Mouse (Mus musculus): ENCODE data around the gene Kcnq4. TPM values are rescaled to one million over a fixed set of nuclear protein-coding genes. Genes with fewer than 3 reads are reported as not detected.
A peak's percentile ranks its signal among the peaks of the same experiment; 100 is the strongest.

Gene Kcnq4
- 0.64 and 0.99 TPM in 2 replicates for polyA plus RNA-seq (2015; fragmentation: Nextera tagmentation; extraction: Ambion mirVana)

GRCm38 (mm10) chr4:120747941-120748866 is at the start of gene Kcnq4:
Gene Kcnq4 (minus strand): TSS chr4:120748612.
- Histone ChIP-seq H3K27me3 (peaks cover 73% of the 10 kb centered on the region), H3K9me3 (replicated peaks) (no peaks in the 10 kb centered on the region), H3K36me3 (no peaks in the 10 kb centered on the region), H3K9ac (peak within 1 kb of the TSS; percentile 54), H3K4me2 (peak within 1 kb of the TSS; percentile 100), H3K4me1 (replicated peaks) (peaks cover 27% of the 10 kb centered on the region), H3K27ac (no peak within 1 kb of the TSS), H3K4me3 (peak within 1 kb of the TSS; percentile 72)
- ATAC-seq (replicated peaks; ENCODE audit: insufficient number of reproducible peaks, insufficient read depth, low FRiP score, low read depth), result no peak
- WGBS, result 6% methylated on average over 42 of the region's 42 CpGs

- Histone ChIP-seq H3K4me2 (no peak overlapping the region), H3K4me3 (no peak overlapping the region), H3K27me3 (no peaks in the 10 kb centered on the region), H3K9ac (no peak overlapping the region), H3K9me3 (replicated peaks) (no peaks in the 10 kb centered on the region), H3K4me1 (replicated peaks) (peaks cover 47% of the 10 kb centered on the region), H3K27ac (no peak overlapping the region), H3K36me3 (no peaks in the 10 kb centered on the region)
- 77% methylated on average over 2 of the region's 2 CpGs for WGBS
- ATAC-seq (replicated peaks; ENCODE audit: insufficient number of reproducible peaks, insufficient read depth, low FRiP score, low read depth), result no peak
These were observed 48.3 kb upstream of the Kcnq4 start for GRCm38 (mm10) chr4:120796687-120797086.

GRCm38 (mm10) chr4:120795646-120796045 is 47.2 kb upstream of the Kcnq4 start:
- Histone ChIP-seq H3K27ac (no peak overlapping the region), H3K36me3 (peaks cover 7% of the 10 kb centered on the region), H3K9ac (no peak overlapping the region), H3K27me3 (no peaks in the 10 kb centered on the region), H3K9me3 (replicated peaks) (no peaks in the 10 kb centered on the region), H3K4me2 (no peak overlapping the region), H3K4me3 (no peak overlapping the region), H3K4me1 (replicated peaks) (peaks cover 40% of the 10 kb centered on the region)
- 73% methylated on average over 1 of the region's 1 CpGs for WGBS
- ATAC-seq (replicated peaks; ENCODE audit: insufficient number of reproducible peaks, insufficient read depth, low FRiP score, low read depth), result no peak

- Histone ChIP-seq H3K9ac (no peak overlapping the region), H3K36me3 (peaks cover 33% of the 10 kb centered on the region), H3K27ac (peak overlapping the region; percentile 33; the same call in 1 of the 2 replicates), H3K4me2 (no peak overlapping the region), H3K27me3 (no peaks in the 10 kb centered on the region), H3K4me1 (replicated peaks) (peaks cover 28% of the 10 kb centered on the region), H3K4me3 (no peak overlapping the region), H3K9me3 (replicated peaks) (no peaks in the 10 kb centered on the region)
- no peak for ATAC-seq (replicated peaks; ENCODE audit: insufficient number of reproducible peaks, insufficient read depth, low FRiP score, low read depth)
- WGBS, result 59% methylated on average over 2 of the region's 2 CpGs
These were observed 44.5 kb upstream of the Kcnq4 start for GRCm38 (mm10) chr4:120792918-120793317.

GRCm38 (mm10) chr4:120790027-120790426 is 41.6 kb upstream of the Kcnq4 start:
- no peak for ATAC-seq (replicated peaks; ENCODE audit: insufficient number of reproducible peaks, insufficient read depth, low FRiP score, low read depth)
- no peak overlapping the region for H3K9ac ChIP-seq
- peaks cover 20% of the 10 kb centered on the region for H3K4me1 ChIP-seq (replicated peaks)
- H3K27me3 ChIP-seq, result no peaks in the 10 kb centered on the region
- H3K27ac ChIP-seq, result no peak overlapping the region
- no peak overlapping the region for H3K4me2 ChIP-seq
- WGBS, result 92% methylated on average over 4 of the region's 4 CpGs
- H3K36me3 ChIP-seq, result peaks cover 62% of the 10 kb centered on the region
- no peaks in the 10 kb centered on the region for H3K9me3 ChIP-seq (replicated peaks)
- H3K4me3 ChIP-seq, result no peak overlapping the region

GRCm38 (mm10) chr4:120755801-120756200 is 7.4 kb upstream of the Kcnq4 start:
- H3K36me3 ChIP-seq, result peaks cover 39% of the 10 kb centered on the region
- 68% methylated on average over 5 of the region's 5 CpGs for WGBS
- no peaks in the 10 kb centered on the region for H3K9me3 ChIP-seq (replicated peaks)
- H3K27me3 ChIP-seq, result peaks cover 11% of the 10 kb centered on the region
- no peaks in the 10 kb centered on the region for H3K4me1 ChIP-seq (replicated peaks)
- no peak overlapping the region for H3K4me3 ChIP-seq
- H3K4me2 ChIP-seq, result no peak overlapping the region
- no peak for ATAC-seq (replicated peaks; ENCODE audit: insufficient number of reproducible peaks, insufficient read depth, low FRiP score, low read depth)
- no peak overlapping the region for H3K9ac ChIP-seq
- H3K27ac ChIP-seq, result no peak overlapping the region

- Histone ChIP-seq H3K4me1 (replicated peaks) (no peaks in the 10 kb centered on the region), H3K27me3 (peaks cover 12% of the 10 kb centered on the region), H3K27ac (no peak overlapping the region), H3K4me2 (no peak overlapping the region), H3K9me3 (replicated peaks) (no peaks in the 10 kb centered on the region), H3K9ac (no peak overlapping the region), H3K4me3 (no peak overlapping the region), H3K36me3 (peaks cover 34% of the 10 kb centered on the region)
- ATAC-seq (replicated peaks; ENCODE audit: insufficient number of reproducible peaks, insufficient read depth, low FRiP score, low read depth), result no peak
- 0% methylated on average over 1 of the region's 1 CpGs for WGBS
These were observed 6.9 kb upstream of the Kcnq4 start for GRCm38 (mm10) chr4:120755299-120755698.

- 42% methylated on average over 2 of the region's 2 CpGs for WGBS
- ATAC-seq (replicated peaks; ENCODE audit: insufficient number of reproducible peaks, insufficient read depth, low FRiP score, low read depth), result no peak
- H3K4me1 ChIP-seq (replicated peaks), result peaks cover 27% of the 10 kb centered on the region
These were observed 1.2 kb upstream of the Kcnq4 start for GRCm38 (mm10) chr4:120749601-120750000.

GRCm38 (mm10) chr4:120747243-120747792 is 1.1 kb downstream of the Kcnq4 start:
- ATAC-seq (replicated peaks; ENCODE audit: insufficient number of reproducible peaks, insufficient read depth, low FRiP score, low read depth), result peak; percentile 16; the same call in 1 of the 2 replicates
- Histone ChIP-seq H3K4me2 (peak overlapping the region; percentile 100), H3K9me3 (replicated peaks) (no peaks in the 10 kb centered on the region), H3K27me3 (peaks cover 82% of the 10 kb centered on the region), H3K4me3 (peak overlapping the region; percentile 72), H3K27ac (no peak overlapping the region), H3K9ac (peak overlapping the region; percentile 54), H3K4me1 (replicated peaks) (peaks cover 27% of the 10 kb centered on the region), H3K36me3 (no peaks in the 10 kb centered on the region)
- under 1% methylated on average over 56 of the region's 75 CpGs for WGBS

More at GRCm38 (mm10) chr4:120749601-120750000, 1.2 kb upstream of the Kcnq4 start:
- Histone ChIP-seq H3K4me3 (no peak overlapping the region), H3K36me3 (no peaks in the 10 kb centered on the region), H3K4me2 (no peak overlapping the region), H3K27ac (no peak overlapping the region), H3K9ac (no peak overlapping the region), H3K27me3 (peaks cover 66% of the 10 kb centered on the region), H3K9me3 (replicated peaks) (no peaks in the 10 kb centered on the region)

- no peaks in the 10 kb centered on the region for H3K36me3 ChIP-seq
- 6% methylated on average over 51 of the region's 53 CpGs for WGBS
- ATAC-seq (replicated peaks; ENCODE audit: insufficient number of reproducible peaks, insufficient read depth, low FRiP score, low read depth), result peak; percentile 40; the same call in 1 of the 2 replicates
- H3K4me2 ChIP-seq, result peak overlapping the region; percentile 100
- peaks cover 27% of the 10 kb centered on the region for H3K4me1 ChIP-seq (replicated peaks)
- peaks cover 83% of the 10 kb centered on the region for H3K27me3 ChIP-seq
- no peak overlapping the region for H3K27ac ChIP-seq
- H3K4me3 ChIP-seq, result peak overlapping the region; percentile 72
- H3K9ac ChIP-seq, result peak overlapping the region; percentile 54
- H3K9me3 ChIP-seq (replicated peaks), result no peaks in the 10 kb centered on the region
These were observed 1.8 kb downstream of the Kcnq4 start for GRCm38 (mm10) chr4:120746552-120747150.
